Mouse (Mus musculus) hindbrain, embryonic 16.5 days (tissue): ENCODE measurements around the gene Gm9964. TPM values are rescaled to one million over a fixed set of nuclear protein-coding genes. Genes with fewer than 3 reads are reported as not detected.

ENCODE experiments used
- ATAC-seq: fragments of 200-750 bp; cut with Nextera tagmentation; 2 replicates; pipeline ENCODE4 v1.8.0; 2017; ENCODE audit warnings: moderate TSS enrichment, moderate library complexity
- H3K27ac ChIP-seq: fragments of 300-500 bp; sonication (generic); 2 replicates; pipeline ENCODE4 v1.5.1; 2014; ENCODE audit warnings: low read depth, mild to moderate bottlenecking, control low read depth, low read length, moderate library complexity
- H3K27me3 ChIP-seq: fragments of 300-500 bp; sonication (generic); replicated peaks from 2 replicates; pipeline ENCODE4 v1.6.1; 2014; ENCODE audit warnings: low read length; ENCODE audit not compliant: control insufficient read depth, insufficient read depth
- H3K36me3 ChIP-seq: fragments of 300-500 bp; sonication (generic); 2 replicates; pipeline ENCODE4 v1.6.1; 2014; ENCODE audit warnings: mild to moderate bottlenecking, low read length, moderate library complexity, mixed read lengths; ENCODE audit not compliant: control insufficient read depth, insufficient read depth
- H3K4me1 ChIP-seq: fragments of 300-500 bp; sonication (generic); 2 replicates; pipeline ENCODE4 v1.6.1; 2014; ENCODE audit warnings: low read depth, low read length; ENCODE audit not compliant: control insufficient read depth, insufficient read depth
- H3K4me2 ChIP-seq: fragments of 300-500 bp; sonication (generic); 2 replicates; pipeline ENCODE4 v1.6.1; 2014; ENCODE audit warnings: mild to moderate bottlenecking, low read length, control low read depth, moderate library complexity
- H3K4me3 ChIP-seq: fragments of 300-500 bp; sonication (generic); 2 replicates; pipeline ENCODE4 v1.5.1; 2014; ENCODE audit warnings: mild to moderate bottlenecking, low read length, control low read depth, moderate library complexity
- H3K9ac ChIP-seq: fragments of 300-500 bp; sonication (generic); 2 replicates; pipeline ENCODE4 v1.6.1; 2014; ENCODE audit warnings: low read depth, mild to moderate bottlenecking, control low read depth, low read length, moderate library complexity
- H3K9me3 ChIP-seq: fragments of 300-500 bp; sonication (generic); 2 replicates; pipeline ENCODE4 v1.6.1; 2014; ENCODE audit warnings: mild to moderate bottlenecking, low read length, moderate library complexity; ENCODE audit not compliant: control insufficient read depth
- WGBS: fragments of 180-500 bp; shearing (Covaris S2); extraction: QIAGEN DNeasy Blood & Tissue Kit; methylation state at CpG from one replicate; pipeline ENCODE4 v1.1.7; 2014; 5-methylcytosine and 5-hydroxymethylcytosine counted together
- polyA plus RNA-seq: library from polyadenylated mRNA; unstranded; fragments of >200 nt; fragmentation: Nextera tagmentation; extraction: Ambion mirVana; gene quantifications from 2 replicates; pipeline ENCODE4 v1.2.1, GENCODE M21; 2015

The Gm9964 gene
- polyA plus RNA-seq, 1 experiment from 2014 or later: not detected

- no peak overlapping the region for H3K27ac ChIP-seq
- 92% methylated on average over 5 of the region's 5 CpGs for WGBS
- no peak overlapping the region for H3K4me2 ChIP-seq
- no peak overlapping the region for H3K4me3 ChIP-seq
- H3K9me3 ChIP-seq: no peaks in the 10 kb centered on the region
- ATAC-seq: no peak
- no peaks in the 10 kb centered on the region for H3K27me3 ChIP-seq
- no peaks in the 10 kb centered on the region for H3K4me1 ChIP-seq
- no peaks in the 10 kb centered on the region for H3K36me3 ChIP-seq
- H3K9ac ChIP-seq: no peak overlapping the region
Observed at GRCm38 (mm10) chr11:79288913-79289640, 7.6 kb downstream of the Gm9964 start.

GRCm38 (mm10) chr11:79288278-79288843, 8.3 kb downstream of the Gm9964 start:
- H3K9me3 ChIP-seq: no peaks in the 10 kb centered on the region
- H3K27ac ChIP-seq: no peak overlapping the region
- no peak for ATAC-seq
- 75% methylated on average over 7 of the region's 7 CpGs for WGBS
- H3K9ac ChIP-seq: no peak overlapping the region
- no peaks in the 10 kb centered on the region for H3K36me3 ChIP-seq
- no peak overlapping the region for H3K4me2 ChIP-seq
- H3K4me3 ChIP-seq: no peak overlapping the region
- no peaks in the 10 kb centered on the region for H3K27me3 ChIP-seq
- H3K4me1 ChIP-seq: no peaks in the 10 kb centered on the region

GRCm38 (mm10) chr11:79287447-79287846, 9.3 kb downstream of the Gm9964 start:
- no peaks in the 10 kb centered on the region for H3K4me1 ChIP-seq
- H3K9ac ChIP-seq: no peak overlapping the region
- H3K9me3 ChIP-seq: no peaks in the 10 kb centered on the region
- 74% methylated on average over 6 of the region's 6 CpGs for WGBS
- H3K36me3 ChIP-seq: no peaks in the 10 kb centered on the region
- no peak overlapping the region for H3K4me3 ChIP-seq
- no peak overlapping the region for H3K4me2 ChIP-seq
- H3K27me3 ChIP-seq: no peaks in the 10 kb centered on the region
- no peak overlapping the region for H3K27ac ChIP-seq
- ATAC-seq: no peak

GRCm38 (mm10) chr11:79286305-79286799, 10.4 kb downstream of the Gm9964 start:
- WGBS: 82% methylated on average over 9 of the region's 9 CpGs
- H3K4me2 ChIP-seq: no peak overlapping the region
- H3K27me3 ChIP-seq: no peaks in the 10 kb centered on the region
- H3K9ac ChIP-seq: no peak overlapping the region
- no peak overlapping the region for H3K4me3 ChIP-seq
- no peak overlapping the region for H3K27ac ChIP-seq
- no peaks in the 10 kb centered on the region for H3K4me1 ChIP-seq
- H3K9me3 ChIP-seq: no peaks in the 10 kb centered on the region
- H3K36me3 ChIP-seq: no peaks in the 10 kb centered on the region
- no peak for ATAC-seq

- H3K36me3 ChIP-seq: no peaks in the 10 kb centered on the region
- no peak overlapping the region for H3K9ac ChIP-seq
- no peaks in the 10 kb centered on the region; the same call in 1 of the 2 replicates for H3K4me1 ChIP-seq
- no peaks in the 10 kb centered on the region for H3K27me3 ChIP-seq
- WGBS: 92% methylated on average over 4 of the region's 4 CpGs
- H3K27ac ChIP-seq: no peak overlapping the region
- ATAC-seq: no peak
- no peak overlapping the region for H3K4me3 ChIP-seq
- no peak overlapping the region for H3K4me2 ChIP-seq
- no peaks in the 10 kb centered on the region for H3K9me3 ChIP-seq
Observed at GRCm38 (mm10) chr11:79283350-79284030, 13.2 kb downstream of the Gm9964 start.

- WGBS: 77% methylated on average over 5 of the region's 5 CpGs
- no peaks in the 10 kb centered on the region for H3K9me3 ChIP-seq
- no peaks in the 10 kb centered on the region; the same call in 1 of the 2 replicates for H3K4me1 ChIP-seq
- no peak for ATAC-seq
- no peak overlapping the region for H3K9ac ChIP-seq
- no peak overlapping the region for H3K4me3 ChIP-seq
- no peak overlapping the region for H3K27ac ChIP-seq
- no peaks in the 10 kb centered on the region for H3K36me3 ChIP-seq
- no peak overlapping the region for H3K4me2 ChIP-seq
- no peaks in the 10 kb centered on the region for H3K27me3 ChIP-seq
Observed at GRCm38 (mm10) chr11:79281396-79281795, 15.3 kb downstream of the Gm9964 start.

GRCm38 (mm10) chr11:79279732-79280405, 16.8 kb downstream of the Gm9964 start:
- Histone ChIP-seq H3K36me3 (no peaks in the 10 kb centered on the region), H3K9ac (no peak overlapping the region), H3K4me2 (no peak overlapping the region), H3K27me3 (no peaks in the 10 kb centered on the region), H3K4me3 (no peak overlapping the region), H3K27ac (no peak overlapping the region), H3K4me1 (no peaks in the 10 kb centered on the region; the same call in 1 of the 2 replicates), H3K9me3 (no peaks in the 10 kb centered on the region)
- ATAC-seq: no peak
- 53% methylated on average over 2 of the region's 2 CpGs for WGBS

- no peak for ATAC-seq
- H3K9me3 ChIP-seq: no peaks in the 10 kb centered on the region
- H3K9ac ChIP-seq: no peak overlapping the region
- H3K27me3 ChIP-seq: no peaks in the 10 kb centered on the region
- H3K4me2 ChIP-seq: no peak overlapping the region
- 84% methylated on average over 4 of the region's 4 CpGs for WGBS
- no peaks in the 10 kb centered on the region for H3K36me3 ChIP-seq
- H3K27ac ChIP-seq: no peak overlapping the region
- H3K4me3 ChIP-seq: no peak overlapping the region
- no peaks in the 10 kb centered on the region for H3K4me1 ChIP-seq
Observed at GRCm38 (mm10) chr11:79273757-79274156, 22.9 kb downstream of the Gm9964 start.

GRCm38 (mm10) chr11:79273039-79273438, 23.7 kb downstream of the Gm9964 start:
- 74% methylated on average over 4 of the region's 4 CpGs for WGBS
- H3K9ac ChIP-seq: no peak overlapping the region
- ATAC-seq: no peak

More at GRCm38 (mm10) chr11:79273039-79273438, 23.7 kb downstream of the Gm9964 start:
- no peaks in the 10 kb centered on the region for H3K4me1 ChIP-seq
- no peaks in the 10 kb centered on the region for H3K36me3 ChIP-seq
- H3K4me3 ChIP-seq: no peak overlapping the region
- no peaks in the 10 kb centered on the region for H3K27me3 ChIP-seq
- H3K27ac ChIP-seq: no peak overlapping the region
- H3K4me2 ChIP-seq: no peak overlapping the region
- H3K9me3 ChIP-seq: no peaks in the 10 kb centered on the region
